Mouse (Mus musculus) erythroblast, embryonic 14.5 days (primary cell): Measurements from ENCODE around the gene Dazap1.

Source experiments
- GATA1 ChIP-seq: IDR thresholded peaks from 2 replicates; pipeline ENCODE4 v1.6.1; 2012; ENCODE audit warnings: low read length, inconsistent platforms, mixed read lengths
- TAL1 ChIP-seq: IDR thresholded peaks from 3 replicates; pipeline ENCODE4 v1.6.1; 2012; ENCODE audit warnings: low read length, inconsistent platforms, mixed read lengths

DNA sequence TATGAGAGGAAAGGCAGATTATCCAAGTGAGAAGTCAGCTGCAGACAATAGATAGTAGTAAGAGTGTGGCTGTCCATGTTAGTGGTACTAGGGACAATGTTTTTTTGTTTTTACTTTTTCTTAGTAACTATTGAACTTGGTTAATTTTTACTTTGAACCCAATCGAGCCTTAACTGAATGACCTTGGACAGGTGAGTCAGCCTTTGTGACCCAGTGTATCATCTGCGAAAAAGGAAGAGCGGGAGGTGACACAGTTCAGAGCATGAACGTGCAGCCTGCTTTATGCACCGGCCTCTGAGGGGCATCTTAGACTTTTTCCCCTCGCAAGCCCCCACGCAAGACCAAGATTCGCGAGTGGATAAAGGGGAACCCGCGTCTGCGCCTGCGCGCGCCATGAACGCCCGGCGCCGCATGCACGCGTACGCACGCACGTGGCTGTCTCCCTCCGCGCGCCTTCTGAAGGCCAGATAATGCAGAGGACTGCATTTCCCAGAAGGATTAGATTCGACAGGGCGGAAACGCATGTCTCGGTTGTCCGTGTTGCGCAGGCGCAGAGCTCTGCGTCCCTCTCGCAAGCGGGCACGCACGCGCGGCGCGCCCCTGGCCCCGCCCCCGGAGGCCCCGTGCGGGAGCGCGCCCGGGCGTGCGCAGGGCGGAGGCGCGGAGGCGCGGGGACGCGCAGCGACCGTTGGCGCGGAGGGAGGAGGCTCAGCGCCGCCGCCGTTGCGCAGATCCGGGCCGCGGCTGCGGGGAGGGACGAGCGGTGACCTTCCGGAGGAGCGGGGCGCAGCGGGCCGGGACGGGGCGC is 3.3 kb downstream of the Dazap1 start:
- TF ChIP-seq GATA1 (peak; percentile 73), TAL1 (no peak)
